Mouse (Mus musculus) layer of hippocampus, postnatal 14 days (tissue): ENCODE results near the gene Denr. TPM values are rescaled to one million over a fixed set of nuclear protein-coding genes. Genes with fewer than 3 reads are reported as not detected.
A peak's percentile ranks its signal among the peaks of the same experiment; 100 is the strongest.

Source experiments
- DNase-seq, 2 experiments: peaks; one replicate each; pipeline ENCODE4 v3.0.0; 2021 to 2022; ENCODE audit warnings: low spot score in 2 of 2, mixed read lengths in 1 of 2
- total RNA-seq, 2 experiments: library from RNA; stranded (reverse); gene quantifications; 2 replicates each; pipeline ENCODE4 v1.2.3; 2021

Gene Denr
- total RNA-seq, 2 experiments from 2014 or later: 63.2 to 72.6 TPM

DNA sequence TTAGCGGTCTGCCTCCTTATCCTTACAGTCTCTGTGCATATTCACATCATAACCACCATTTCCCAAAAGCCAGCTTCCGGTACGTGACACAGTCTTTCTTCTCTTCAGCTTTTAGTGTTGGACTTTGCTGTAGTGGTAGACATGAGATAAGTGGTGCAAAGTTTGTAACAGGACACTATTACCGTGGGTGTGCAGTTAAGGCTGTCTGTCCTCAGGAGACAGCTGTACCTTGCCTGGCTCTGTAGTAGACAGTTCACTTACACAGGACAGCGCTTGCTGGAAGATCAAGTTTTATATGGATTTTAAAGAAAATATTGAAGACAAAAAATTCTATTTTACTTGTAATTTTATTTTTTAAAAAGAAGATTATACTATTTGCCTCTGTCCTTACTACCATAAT lies 61.5 kb downstream of the Denr start:
- no peak for DNase-seq

DNA sequence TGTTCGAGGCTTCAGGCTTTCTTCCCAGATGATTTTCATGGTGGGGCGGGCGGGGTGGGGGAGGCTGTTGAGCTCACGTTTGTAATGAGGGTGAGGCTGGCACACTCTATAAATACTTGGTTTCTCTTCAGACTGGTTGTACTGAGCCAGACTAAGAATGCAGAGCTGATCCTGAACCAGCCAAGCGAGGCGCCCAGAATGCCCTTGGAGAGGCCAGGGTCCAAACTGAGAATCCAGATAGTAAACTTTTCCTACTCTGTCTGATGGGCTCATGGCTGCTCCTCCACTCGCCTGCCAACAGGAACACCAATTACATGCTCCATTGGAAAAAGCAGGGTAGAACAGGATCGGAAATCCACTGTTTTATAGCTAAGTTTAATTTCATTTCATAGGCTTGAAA lies 62.2 kb downstream of the Denr start:
- DNase-seq: no peak

GRCm38 (mm10) chr5:123970576-123970975 lies 63.6 kb downstream of the Denr start:
- no peak for DNase-seq

DNA sequence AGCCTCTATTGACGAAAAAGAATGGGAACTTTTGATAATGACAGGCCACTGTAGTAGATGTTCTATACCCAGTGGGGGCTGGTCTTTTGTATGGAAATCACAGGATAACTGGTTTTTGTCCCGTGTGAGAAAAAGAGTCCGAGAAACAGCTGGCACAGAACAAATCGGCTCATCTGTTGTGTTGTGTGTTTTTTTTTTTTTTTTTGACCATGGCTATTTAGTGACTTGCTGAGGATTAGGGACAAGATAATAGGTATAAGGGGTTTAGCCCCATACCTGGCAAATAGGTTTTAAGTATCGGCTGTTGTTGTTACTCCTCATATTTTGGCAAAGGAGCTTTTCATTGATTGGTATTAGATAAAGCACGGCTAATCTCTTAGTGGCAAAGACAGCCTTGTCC lies 65.5 kb downstream of the Denr start:
- no peak for DNase-seq

GRCm38 (mm10) chr5:123973299-123974178 lies 66.6 kb downstream of the Denr start, which contains the start of gene Hip1r:
Gene Hip1r (plus strand): TSS chr5:123973628.
- peak; percentile 62 to 67 for DNase-seq

- DNase-seq: no peak
Measured at GRCm38 (mm10) chr5:123974179-123974485, 67.2 kb downstream of the Denr start.

- DNase-seq: no peak
Measured at GRCm38 (mm10) chr5:123974616-123975111, 67.7 kb downstream of the Denr start.

DNA sequence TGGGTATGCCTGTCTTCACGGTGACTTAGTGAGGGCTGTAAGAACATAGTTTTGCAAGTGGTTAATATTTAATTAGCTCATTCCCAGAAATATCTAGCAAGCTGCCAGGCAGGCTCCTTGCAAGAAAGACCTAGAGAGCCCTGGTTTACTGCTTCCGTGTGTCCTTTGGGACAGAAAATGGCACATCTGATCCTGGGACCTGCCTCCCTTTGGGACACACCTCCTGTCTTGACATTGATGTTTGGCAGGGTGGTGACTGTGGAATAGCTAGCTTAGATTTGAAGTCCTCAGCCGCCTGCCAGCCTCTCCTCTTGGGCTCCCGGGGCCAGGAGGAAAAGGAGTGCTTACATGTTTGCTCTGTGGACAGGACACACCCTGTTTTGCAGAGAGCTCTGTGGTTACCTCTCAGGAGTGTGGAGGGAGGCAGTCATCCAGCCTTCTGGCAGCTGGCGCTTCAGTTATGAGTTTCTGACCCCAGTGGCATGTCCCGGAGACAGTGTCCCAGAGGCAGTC lies 68.7 kb downstream of the Denr start:
- no peak for DNase-seq

DNA sequence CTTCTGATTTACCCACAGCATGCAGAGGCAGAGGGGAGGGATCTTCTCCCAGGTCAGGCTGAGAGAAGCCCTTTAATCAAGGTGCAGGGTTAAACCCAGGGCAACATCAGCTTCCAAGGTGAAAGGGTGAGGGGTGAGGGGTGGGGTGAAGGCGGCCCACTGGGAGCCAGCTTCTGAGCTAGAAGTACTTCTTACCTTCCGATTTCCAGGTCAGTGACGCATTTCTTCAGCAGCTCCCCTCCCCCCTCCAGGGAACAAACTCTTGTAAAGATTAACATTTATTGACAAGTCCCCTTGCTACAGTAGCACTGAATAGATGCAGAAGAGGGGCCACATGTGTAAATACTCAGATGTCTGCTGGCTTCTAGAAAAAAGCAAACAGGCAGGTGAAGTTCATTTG lies 70.3 kb downstream of the Denr start:
- no peak for DNase-seq

DNA sequence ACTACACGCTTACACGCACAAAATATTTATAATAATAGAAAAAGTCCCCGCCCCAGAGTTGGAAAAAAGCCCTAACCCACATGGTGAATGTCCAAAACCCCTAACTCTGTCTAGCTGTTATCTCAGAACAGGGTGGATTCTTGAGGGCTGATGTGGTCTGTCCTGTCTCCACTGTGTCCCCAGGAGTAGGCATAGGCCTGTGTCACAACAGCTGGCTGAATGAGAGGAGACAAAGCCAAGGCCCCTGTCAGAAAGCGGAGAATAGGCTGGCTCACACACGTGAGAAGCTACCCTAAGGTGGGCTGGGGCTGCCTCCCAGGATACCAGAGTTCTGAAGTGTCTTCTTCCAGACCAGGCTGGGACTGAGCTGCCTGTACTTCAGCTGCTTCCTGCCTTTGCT lies 71.2 kb downstream of the Denr start:
- DNase-seq: no peak

Other genes with a start within 250 kb of the Denr start
- gene Clip1, start 222.6 kb upstream of the Denr start, total RNA-seq: 100 to 1,000 TPM; 112 to 122 TPM
- 10 to 100 TPM; 44.3 to 50.0 TPM for gene Zcchc8, start 186.1 kb upstream of the Denr start, total RNA-seq
- 10 to 100 TPM; 89.5 to 96.9 TPM for gene Rsrc2, start 157.8 kb upstream of the Denr start, total RNA-seq
- gene Kntc1, start 157.5 kb upstream of the Denr start, total RNA-seq: 1 to 10 TPM; 1.7 to 2.9 TPM
- under 1 TPM in 1 of 2 experiments, not detected in 1; 0.19 TPM for gene Hcar2, start 41.7 kb upstream of the Denr start, total RNA-seq
- under 1 TPM; 0.62 to 0.92 TPM for gene Hcar1, start 27.2 kb upstream of the Denr start, total RNA-seq
- gene Gm43518, start 20.2 kb downstream of the Denr start, total RNA-seq: 1 to 10 TPM in 1 of 2 experiments, under 1 TPM in 1; 0.65 to 1.5 TPM
- gene Ccdc62, start 23.5 kb downstream of the Denr start, total RNA-seq: 1 to 10 TPM; 2.4 to 2.6 TPM
- 10 to 100 TPM; 61.2 to 63.8 TPM for gene Hip1r, start 66.5 kb downstream of the Denr start, total RNA-seq
- 10 to 100 TPM; 35.9 to 41.0 TPM for gene Vps37b, start 125.1 kb downstream of the Denr start, total RNA-seq
- 10 to 100 TPM; 29.3 to 33.3 TPM for gene Abcb9, start 188.6 kb downstream of the Denr start, total RNA-seq
- 10 to 100 TPM; 31.9 to 32.4 TPM for gene Ogfod2, start 205.1 kb downstream of the Denr start, total RNA-seq
- 10 to 100 TPM; 47.3 to 49.0 TPM for gene Arl6ip4, start 208.9 kb downstream of the Denr start, total RNA-seq